Mouse (Mus musculus) limb, embryonic 10.5 days (tissue): ENCODE results near the gene Atoh8. TPM values are rescaled to one million over a fixed set of nuclear protein-coding genes. Genes with fewer than 3 reads are reported as not detected.

Experiments
- DNase-seq: peaks from one replicate; pipeline ENCODE4 v3.0.0-alpha.2; 2017; ENCODE audit warnings: low spot score
- H3K27ac ChIP-seq: fragments of 300-500 bp; sonication (generic); 2 replicates; pipeline ENCODE4 v1.5.1; 2016; ENCODE audit warnings: mild to moderate bottlenecking
- H3K27me3 ChIP-seq: fragments of 300-500 bp; sonication (generic); 2 replicates; pipeline ENCODE4 v1.6.1; 2016; ENCODE audit warnings: low read depth, mild to moderate bottlenecking; ENCODE audit not compliant: poor library complexity, severe bottlenecking
- H3K36me3 ChIP-seq: fragments of 300-500 bp; sonication (generic); 2 replicates; pipeline ENCODE4 v1.6.1; 2016; ENCODE audit warnings: mild to moderate bottlenecking, moderate library complexity
- H3K4me1 ChIP-seq: fragments of 300-500 bp; sonication (generic); 2 replicates; pipeline ENCODE4 v1.6.1; 2016
- H3K4me3 ChIP-seq: fragments of 300-500 bp; sonication (generic); 2 replicates; pipeline ENCODE4 v1.5.1; 2016; ENCODE audit warnings: mild to moderate bottlenecking, moderate library complexity
- H3K9me3 ChIP-seq: fragments of 300-500 bp; sonication (generic); replicated peaks from 2 replicates; pipeline ENCODE4 v1.6.1; 2016; ENCODE audit warnings: mild to moderate bottlenecking
- WGBS: fragments of 180-500 bp; shearing (Covaris S2); methylation state at CpG from one replicate; pipeline ENCODE4 v1.1.7; 2016; 5-methylcytosine and 5-hydroxymethylcytosine counted together
- polyA plus RNA-seq: library from polyadenylated mRNA; unstranded; fragments of >200 nt; fragmentation: Nextera tagmentation; extraction: Ambion mirVana; gene quantifications from 2 replicates; pipeline ENCODE4 v1.2.1, GENCODE M21; 2016

The Atoh8 gene
- polyA plus RNA-seq, 1 experiment from 2014 or later, result 24.9 TPM

DNA sequence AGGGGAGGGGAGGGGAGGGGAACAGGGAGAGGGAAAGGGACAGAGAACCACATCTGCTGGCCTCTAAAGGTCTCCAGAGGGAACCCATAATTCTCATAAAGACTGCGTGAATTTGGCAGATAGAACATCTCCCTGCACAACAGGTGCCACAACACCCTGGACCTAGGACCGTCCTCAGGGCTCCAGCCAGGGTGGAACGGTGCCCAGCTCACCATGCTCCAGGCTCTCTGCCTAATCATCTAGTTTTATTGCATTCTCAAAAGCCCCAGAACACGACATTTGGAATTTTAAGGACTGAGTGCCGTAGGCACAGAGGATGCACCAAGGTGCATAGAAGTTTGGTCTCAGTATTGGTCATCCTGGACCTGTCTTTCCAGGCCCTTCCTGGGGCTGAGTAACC lies 34.9 kb upstream of the Atoh8 start:
- Histone ChIP-seq H3K36me3 (no peaks in the 10 kb centered on the region), H3K27me3 (peaks cover 16% of the 10 kb centered on the region; the same call in 1 of the 2 replicates), H3K4me3 (no peak overlapping the region), H3K27ac (no peak overlapping the region), H3K4me1 (peaks cover 12% of the 10 kb centered on the region; the same call in 1 of the 2 replicates), H3K9me3 (no peaks in the 10 kb centered on the region)
- DNase-seq, result no peak
- 83% methylated on average over 5 of the region's 5 CpGs for WGBS

DNA sequence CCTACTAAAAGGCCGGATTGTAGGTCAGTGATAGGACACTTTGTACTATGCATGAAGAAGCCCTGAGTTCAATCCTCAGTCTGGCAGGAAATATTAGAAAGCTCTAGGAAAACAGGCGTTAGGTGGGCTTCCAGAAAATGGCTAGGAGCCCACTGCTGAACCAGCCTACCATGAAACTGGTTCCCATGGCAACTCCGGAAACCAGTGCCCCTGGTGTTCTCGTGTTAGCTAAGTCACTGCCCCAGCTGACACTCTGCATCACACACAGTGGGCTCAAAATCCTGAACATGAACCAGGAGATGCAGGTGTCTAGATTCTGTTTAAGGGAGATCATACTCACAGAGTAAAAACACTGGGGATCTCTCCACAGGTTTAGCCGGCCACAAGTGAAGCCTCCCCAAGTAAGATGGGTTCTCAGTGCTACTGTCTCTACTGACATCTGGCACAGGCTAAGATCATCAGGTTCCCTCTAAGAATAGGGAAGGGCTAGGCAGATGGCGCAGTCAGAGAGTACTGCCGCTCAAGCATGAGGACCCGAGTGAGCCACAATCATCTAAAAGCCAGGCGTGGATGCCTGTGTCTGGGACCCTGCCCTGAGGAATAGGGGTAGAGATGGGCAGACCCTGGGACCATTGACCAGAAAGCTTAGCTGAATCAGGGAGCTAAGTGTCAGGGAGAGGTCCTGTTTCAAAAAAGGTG lies 32.9 kb upstream of the Atoh8 start:
- no peak for DNase-seq
- H3K4me1 ChIP-seq, result peaks cover 11% of the 10 kb centered on the region; the same call in 1 of the 2 replicates
- H3K27me3 ChIP-seq, result peaks cover 22% of the 10 kb centered on the region; the same call in 1 of the 2 replicates
- WGBS, result 78% methylated on average over 9 of the region's 9 CpGs
- no peaks in the 10 kb centered on the region for H3K36me3 ChIP-seq
- no peaks in the 10 kb centered on the region for H3K9me3 ChIP-seq
- H3K4me3 ChIP-seq, result no peak overlapping the region
- no peak overlapping the region for H3K27ac ChIP-seq

DNA sequence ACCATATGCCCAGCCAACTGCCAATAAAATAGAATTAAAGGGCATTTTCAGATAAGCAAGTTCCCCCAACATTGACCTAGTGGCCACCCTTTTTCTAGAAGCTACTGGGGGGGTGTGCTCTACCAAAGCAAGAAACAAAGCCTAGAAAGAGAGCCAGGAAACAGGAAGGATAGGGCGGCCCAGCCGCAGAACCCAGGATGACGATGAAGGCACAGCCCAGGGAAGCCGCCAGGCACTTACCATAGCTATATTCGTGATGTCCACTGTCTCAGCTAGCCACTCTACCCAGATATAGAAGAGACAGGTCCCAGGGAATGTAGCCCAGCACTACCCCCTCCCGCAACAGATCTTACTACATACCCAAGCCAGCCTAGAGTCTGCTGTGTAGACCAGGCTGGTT lies 30.3 kb upstream of the Atoh8 start:
- no peak overlapping the region for H3K27ac ChIP-seq
- peaks cover 15% of the 10 kb centered on the region; the same call in 1 of the 2 replicates for H3K4me1 ChIP-seq
- H3K4me3 ChIP-seq, result no peak overlapping the region
- 83% methylated on average over 6 of the region's 6 CpGs for WGBS
- H3K27me3 ChIP-seq, result peaks cover 22% of the 10 kb centered on the region; the same call in 1 of the 2 replicates
- DNase-seq, result no peak
- H3K36me3 ChIP-seq, result no peaks in the 10 kb centered on the region
- H3K9me3 ChIP-seq, result no peaks in the 10 kb centered on the region

DNA sequence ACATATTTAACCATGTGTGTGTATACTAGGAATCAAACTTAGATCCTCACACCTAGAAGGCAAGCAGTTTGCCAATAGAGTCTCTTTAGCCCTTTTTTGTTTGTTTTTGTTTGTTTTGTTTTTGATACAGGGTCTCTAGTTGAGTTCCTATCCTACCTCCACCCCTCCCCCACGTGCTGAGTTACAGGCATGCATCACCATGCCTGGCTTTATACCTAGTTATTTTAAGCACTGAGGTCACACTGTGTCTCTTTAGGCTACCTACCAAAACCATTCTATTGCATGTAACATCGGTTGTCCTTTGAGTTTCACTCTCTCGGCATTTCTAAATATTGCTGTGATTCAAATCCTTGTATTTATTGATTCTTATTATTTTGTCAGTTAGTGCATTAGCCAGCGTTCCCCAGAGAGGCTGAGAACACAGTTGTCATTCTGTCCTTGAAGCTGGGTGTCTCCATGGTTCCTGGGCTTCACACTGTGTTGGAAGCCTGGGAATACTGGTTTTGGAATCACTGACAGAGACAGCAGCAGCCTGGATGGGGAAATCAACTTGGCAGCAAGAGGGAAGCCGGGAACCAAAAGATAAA lies 28.4 kb upstream of the Atoh8 start:
- no peak overlapping the region for H3K27ac ChIP-seq
- 74% methylated on average over 5 of the region's 5 CpGs for WGBS
- H3K9me3 ChIP-seq, result no peaks in the 10 kb centered on the region
- no peak overlapping the region for H3K4me3 ChIP-seq
- H3K4me1 ChIP-seq, result peaks cover 15% of the 10 kb centered on the region; the same call in 1 of the 2 replicates
- H3K27me3 ChIP-seq, result peaks cover 36% of the 10 kb centered on the region; the same call in 1 of the 2 replicates
- no peaks in the 10 kb centered on the region for H3K36me3 ChIP-seq
- no peak for DNase-seq

DNA sequence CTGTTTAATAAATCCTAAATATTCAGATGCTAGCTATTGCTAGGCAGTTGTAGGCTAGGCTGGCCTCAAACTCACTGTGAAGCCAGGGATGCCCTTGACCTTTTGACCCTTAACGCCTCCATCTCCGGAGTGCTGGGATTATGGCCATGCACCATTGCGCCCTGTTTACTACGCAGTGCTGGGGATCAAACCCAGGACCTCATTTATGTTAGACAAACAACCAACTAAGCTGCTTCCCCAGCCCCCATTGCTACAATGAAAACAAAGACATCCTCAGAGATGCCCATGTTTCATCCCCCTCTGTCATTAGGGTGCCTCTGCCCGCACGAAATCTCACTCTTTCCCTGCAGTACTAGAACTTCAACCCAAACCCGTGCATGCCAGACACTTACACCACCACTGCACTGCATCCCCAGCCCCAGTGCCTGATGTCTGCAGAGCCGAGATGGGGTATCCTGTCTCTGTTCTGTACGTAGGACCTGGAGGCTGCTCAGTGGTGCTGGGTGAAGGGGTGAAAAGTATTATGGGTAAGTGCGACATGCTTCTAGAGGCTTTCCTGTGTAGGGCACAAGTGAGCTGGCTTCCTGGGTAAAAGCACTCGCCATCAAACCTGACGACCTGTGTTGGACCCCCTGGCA lies 26.4 kb upstream of the Atoh8 start:
- WGBS, result 76% methylated on average over 12 of the region's 12 CpGs
- no peaks in the 10 kb centered on the region for H3K36me3 ChIP-seq
- DNase-seq, result no peak
- H3K27ac ChIP-seq, result no peak overlapping the region
- H3K27me3 ChIP-seq, result peaks cover 29% of the 10 kb centered on the region; the same call in 1 of the 2 replicates
- no peak overlapping the region for H3K4me3 ChIP-seq
- H3K9me3 ChIP-seq, result no peaks in the 10 kb centered on the region
- H3K4me1 ChIP-seq, result 0 out of 2 replicates have a peak, but pooled peaks cover 8% of the 10 kb centered on the region

DNA sequence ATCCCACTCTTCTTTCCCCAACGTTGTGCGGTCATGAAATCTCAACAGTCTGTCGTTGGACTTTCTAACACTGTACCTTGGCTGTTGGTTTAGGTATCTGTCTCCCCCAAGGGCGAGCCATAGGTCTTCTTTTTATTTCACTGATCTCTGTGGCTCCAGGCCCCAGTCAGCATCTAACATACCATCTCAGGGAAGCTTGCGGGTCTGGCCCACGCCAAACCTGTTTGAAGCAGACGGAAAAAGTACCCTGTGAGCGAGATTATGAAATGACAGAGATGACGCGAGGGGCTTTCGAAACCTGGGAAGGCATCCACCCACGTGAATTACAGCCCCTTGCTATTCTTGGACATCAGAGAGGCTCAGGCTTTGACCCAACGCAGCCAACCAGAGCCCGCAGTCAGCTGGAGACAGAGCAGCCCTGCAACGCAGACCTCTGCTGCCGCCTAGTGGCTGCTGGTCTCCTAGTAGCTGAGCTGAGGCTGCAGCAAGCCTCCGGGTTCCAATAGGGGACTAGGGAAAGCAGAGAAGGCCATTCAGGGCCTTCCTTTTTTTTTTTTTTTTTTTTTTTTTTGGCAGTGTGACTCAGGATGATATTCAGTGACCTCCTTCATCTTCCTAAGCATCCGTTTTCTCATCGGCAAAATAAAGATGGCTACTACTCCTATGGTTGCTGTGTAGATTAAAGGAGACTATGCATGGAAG lies 25.8 kb upstream of the Atoh8 start:
- Histone ChIP-seq H3K36me3 (no peaks in the 10 kb centered on the region), H3K9me3 (no peaks in the 10 kb centered on the region), H3K4me3 (no peak overlapping the region), H3K27me3 (peaks cover 25% of the 10 kb centered on the region; the same call in 1 of the 2 replicates), H3K4me1 (0 out of 2 replicates have a peak, but pooled peaks cover 8% of the 10 kb centered on the region), H3K27ac (no peak overlapping the region)
- WGBS, result 35% methylated on average over 19 of the region's 19 CpGs
- DNase-seq, result peak; percentile 95

DNA sequence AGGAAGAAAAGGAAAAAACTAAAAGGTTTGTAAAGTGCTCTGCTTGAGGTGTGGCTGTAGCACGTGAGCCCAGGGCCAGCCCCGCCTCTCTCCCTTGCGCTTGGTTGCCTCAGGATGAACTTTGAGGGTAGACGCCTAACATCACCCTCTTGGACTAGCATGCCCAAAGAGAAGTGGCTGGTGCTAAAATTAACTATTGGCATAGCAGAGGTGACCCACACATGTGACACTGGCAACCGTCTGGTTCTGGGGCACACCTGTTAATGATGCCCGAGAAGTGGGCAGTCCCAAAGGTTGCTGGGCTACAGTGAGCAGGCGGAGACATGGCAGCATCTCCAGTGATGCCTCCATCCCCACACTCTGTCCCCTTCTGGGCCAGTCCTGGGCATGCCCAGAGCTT lies 24.1 kb upstream of the Atoh8 start:
- WGBS, result 78% methylated on average over 7 of the region's 7 CpGs
- H3K4me3 ChIP-seq, result no peak overlapping the region
- no peaks in the 10 kb centered on the region for H3K9me3 ChIP-seq
- H3K36me3 ChIP-seq, result no peaks in the 10 kb centered on the region
- no peak overlapping the region for H3K27ac ChIP-seq
- peaks cover 14% of the 10 kb centered on the region; the same call in 1 of the 2 replicates for H3K27me3 ChIP-seq
- no peak for DNase-seq
- H3K4me1 ChIP-seq, result peaks cover 13% of the 10 kb centered on the region

DNA sequence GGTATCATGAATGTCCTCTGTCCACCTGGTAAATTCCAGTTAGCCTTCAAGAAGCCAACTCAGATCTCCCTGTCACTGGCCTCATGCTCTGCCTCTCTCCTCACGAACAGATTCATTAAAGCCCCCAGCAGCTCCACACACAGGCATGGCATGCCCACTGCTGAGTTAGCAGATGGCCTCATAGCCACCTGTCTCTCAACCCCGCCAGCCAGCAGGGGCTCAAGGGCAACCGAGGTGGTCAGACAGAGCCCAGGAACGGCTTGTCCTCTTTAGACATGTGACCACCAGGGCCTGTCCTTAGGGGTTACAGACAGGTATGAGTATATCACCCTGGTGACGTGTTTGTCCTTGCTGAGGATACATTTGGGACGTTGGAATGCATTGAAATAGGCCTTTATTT lies 19.9 kb upstream of the Atoh8 start:
- Histone ChIP-seq H3K27me3 (peaks cover 10% of the 10 kb centered on the region; the same call in 1 of the 2 replicates), H3K27ac (no peak overlapping the region), H3K4me1 (peaks cover 15% of the 10 kb centered on the region), H3K9me3 (no peaks in the 10 kb centered on the region), H3K4me3 (no peak overlapping the region), H3K36me3 (no peaks in the 10 kb centered on the region)
- WGBS, result 82% methylated on average over 6 of the region's 6 CpGs
- DNase-seq, result no peak

DNA sequence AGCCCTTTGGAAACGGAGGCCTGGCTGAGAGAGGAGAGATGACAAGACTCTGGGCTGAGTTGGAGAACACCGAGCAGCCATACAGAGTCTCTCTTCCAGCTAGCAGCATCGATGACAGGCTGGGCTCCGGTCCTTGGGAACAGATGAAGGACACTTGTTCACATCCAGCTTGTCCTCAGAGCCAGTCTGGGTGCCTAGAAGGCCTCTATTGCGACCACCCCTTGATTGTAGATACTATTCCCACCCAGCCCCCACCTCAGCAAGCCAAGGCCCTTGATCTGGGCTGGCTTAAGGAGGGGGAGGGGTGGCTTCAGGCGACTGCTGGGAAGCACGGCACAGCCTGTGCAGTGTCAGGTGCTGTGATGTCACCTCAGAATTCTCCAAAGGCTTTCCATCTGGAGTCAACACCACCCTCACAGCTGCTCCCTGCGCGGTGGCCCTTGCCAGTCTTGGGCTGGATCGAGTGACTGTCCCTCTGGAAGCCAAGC lies 19.3 kb upstream of the Atoh8 start:
- Histone ChIP-seq H3K36me3 (no peaks in the 10 kb centered on the region), H3K27ac (no peak overlapping the region), H3K27me3 (0 out of 2 replicates have a peak, but pooled peaks cover 3% of the 10 kb centered on the region), H3K4me3 (no peak overlapping the region), H3K4me1 (peaks cover 15% of the 10 kb centered on the region), H3K9me3 (no peaks in the 10 kb centered on the region)
- no peak for DNase-seq
- 49% methylated on average over 10 of the region's 10 CpGs for WGBS

DNA sequence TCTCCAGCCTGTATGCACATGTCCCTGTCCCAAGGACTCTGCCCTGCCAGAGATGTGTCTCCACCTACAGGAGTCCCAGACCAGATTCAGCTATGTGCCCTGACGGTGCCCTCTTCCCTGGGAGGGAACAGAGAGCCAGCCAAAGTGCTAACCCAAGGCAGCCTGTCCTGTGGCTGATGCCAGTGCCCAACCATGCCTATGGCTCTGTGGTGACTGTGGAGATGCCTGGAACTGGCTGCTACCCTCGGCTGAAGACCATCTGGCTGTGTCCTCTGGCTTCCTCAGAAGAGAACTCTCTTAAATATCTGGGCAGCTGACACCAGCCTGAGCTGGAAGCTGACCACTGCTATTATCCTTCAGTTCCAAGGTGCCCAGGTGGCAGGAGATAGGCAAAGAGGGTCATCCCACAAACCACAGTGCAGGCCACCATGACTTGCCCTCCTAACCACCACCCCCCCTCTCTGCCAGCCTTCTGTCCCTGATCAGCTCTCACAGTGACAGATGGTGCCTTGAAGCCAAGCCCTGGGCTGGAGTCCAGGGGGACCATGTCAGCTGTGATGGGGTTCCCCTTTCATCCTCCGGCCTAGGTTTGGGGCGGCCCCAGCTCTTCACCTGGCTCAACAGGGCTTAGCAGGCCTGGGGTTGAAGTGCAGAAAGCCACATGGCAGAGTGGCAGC lies 18.7 kb upstream of the Atoh8 start:
- no peaks in the 10 kb centered on the region for H3K36me3 ChIP-seq
- no peaks in the 10 kb centered on the region for H3K9me3 ChIP-seq
- 86% methylated on average over 4 of the region's 4 CpGs for WGBS
- no peak for DNase-seq
- no peak overlapping the region for H3K4me3 ChIP-seq
- H3K27ac ChIP-seq, result no peak overlapping the region
- no peaks in the 10 kb centered on the region for H3K27me3 ChIP-seq
- H3K4me1 ChIP-seq, result peaks cover 17% of the 10 kb centered on the region

DNA sequence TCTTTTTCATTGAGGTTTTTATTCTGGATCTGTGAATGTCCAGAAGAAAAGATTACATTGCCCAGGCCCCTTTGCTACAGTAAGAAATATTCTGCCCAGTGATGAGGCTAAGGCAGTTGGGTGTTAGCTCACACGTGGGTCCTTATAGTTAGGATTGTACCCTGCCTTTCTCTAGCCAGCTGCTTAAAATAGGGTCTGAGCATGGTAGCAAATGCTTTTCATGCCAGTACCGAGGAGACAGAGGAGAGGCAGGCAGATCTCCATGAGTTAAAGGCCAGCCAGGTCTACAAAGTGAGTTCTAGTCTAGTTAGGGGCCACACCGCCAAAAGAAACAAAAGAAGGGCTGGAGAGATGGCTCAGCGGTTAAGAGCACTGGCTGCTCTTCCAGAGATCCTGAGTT lies 17.8 kb upstream of the Atoh8 start:
- Histone ChIP-seq H3K27me3 (no peaks in the 10 kb centered on the region), H3K9me3 (no peaks in the 10 kb centered on the region), H3K4me1 (peaks cover 26% of the 10 kb centered on the region), H3K4me3 (no peak overlapping the region), H3K36me3 (no peaks in the 10 kb centered on the region), H3K27ac (no peak overlapping the region)
- WGBS, result 86% methylated on average over 4 of the region's 4 CpGs
- DNase-seq, result no peak

DNA sequence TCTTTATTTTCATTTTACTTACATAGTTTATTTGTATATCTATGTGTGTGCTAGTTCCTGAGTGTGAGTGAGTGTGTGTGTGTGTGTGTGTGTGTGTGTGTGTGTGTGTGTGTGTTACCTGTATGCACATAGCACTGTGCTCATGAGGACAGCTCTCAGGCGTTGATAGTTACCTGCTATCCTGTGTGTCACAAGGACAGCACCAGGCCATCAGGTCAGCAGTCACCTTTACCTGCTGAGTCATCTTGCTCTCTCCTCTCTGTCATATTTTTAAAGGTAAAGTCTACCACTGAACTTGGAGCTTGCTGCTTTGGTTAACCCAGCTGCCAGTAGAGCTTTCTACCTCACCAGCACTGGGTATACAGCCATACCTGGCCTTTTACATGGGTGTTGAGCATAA lies 17.1 kb upstream of the Atoh8 start:
- WGBS, result 75% methylated on average over 1 of the region's 1 CpGs
- peaks cover 32% of the 10 kb centered on the region for H3K4me1 ChIP-seq
- no peaks in the 10 kb centered on the region for H3K36me3 ChIP-seq
- no peak overlapping the region for H3K27ac ChIP-seq
- H3K4me3 ChIP-seq, result no peak overlapping the region
- no peaks in the 10 kb centered on the region for H3K27me3 ChIP-seq
- H3K9me3 ChIP-seq, result no peaks in the 10 kb centered on the region
- no peak for DNase-seq
